Mouse (Mus musculus) myocyte (in vitro differentiated cells): Measurements from ENCODE around the gene Sap30l.

Experiments used
- MYOG ChIP-seq, 3 experiments: IDR thresholded peaks; one replicate each; pipeline ENCODE4 v1.6.1; 2011; ENCODE audit warnings: control low read depth in 2 of 3, low read depth in 2 of 3, mild to moderate bottlenecking in 2 of 3; ENCODE audit not compliant: insufficient read length in 2 of 3, control insufficient read depth in 1 of 3, insufficient read depth in 1 of 3
- POLR2A ChIP-seq: IDR thresholded peaks from one replicate; pipeline ENCODE4 v1.6.1; 2011; ENCODE audit warnings: low read depth, mild to moderate bottlenecking, control low read depth, moderate library complexity; ENCODE audit not compliant: insufficient read length
- SRF ChIP-seq: IDR thresholded peaks from one replicate; pipeline ENCODE4 v1.6.1; 2011; ENCODE audit warnings: low read depth; ENCODE audit not compliant: control insufficient read depth, insufficient read length
- TCF12 ChIP-seq: IDR thresholded peaks from one replicate; pipeline ENCODE4 v1.6.1; 2011; ENCODE audit warnings: mild to moderate bottlenecking, control low read depth; ENCODE audit not compliant: poor library complexity, insufficient read depth, severe bottlenecking
- USF1 ChIP-seq: IDR thresholded peaks from one replicate; pipeline ENCODE4 v1.6.1; 2011; ENCODE audit warnings: low read depth, mild to moderate bottlenecking, control low read depth, moderate library complexity

DNA sequence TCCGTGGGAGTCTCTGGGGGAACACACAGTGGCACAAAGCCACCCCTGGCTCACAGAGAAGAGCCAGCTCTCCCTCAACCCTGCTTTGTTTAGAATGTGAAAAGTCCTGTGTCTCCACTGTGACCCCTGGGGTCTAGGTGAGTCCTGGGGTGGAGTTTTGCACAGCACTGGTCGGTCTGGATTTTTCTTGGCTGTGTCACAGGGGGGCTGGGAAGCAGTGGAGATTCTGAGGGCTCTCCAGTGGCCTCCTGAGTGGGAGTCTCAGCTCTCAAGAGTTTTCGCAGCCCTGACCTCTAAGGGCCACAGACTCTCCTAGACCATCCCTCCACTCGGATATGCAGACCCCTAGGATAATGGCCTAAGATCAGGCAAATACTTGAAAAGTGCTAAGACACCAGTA is 56.3 kb downstream of the Sap30l start:
- TF ChIP-seq USF1: no peak
- TF ChIP-seq POLR2A: no peak
- no peak for TF ChIP-seq TCF12
- no peak for TF ChIP-seq SRF
- TF ChIP-seq MYOG (IDR thresholded peaks at IDR 0.05; ENCODE audit: control insufficient read depth in 1 of 3, insufficient read depth in 1 of 3, insufficient read length in 2 of 3, low read depth in 2 of 3): no peak
